In genomic region chr13:90164147-90164546, GRCm38 (mm10) we compare ENCODE assay signal across 22 mouse cellular contexts.
DNase-seq lines count a peak whose midpoint lies in the region; ATAC-seq and TF ChIP-seq lines count a peak whose summit lies in the region.
"Had no signal": no experiment of that assay in that cellular context is flagged by ENCODE, and none has a peak within 500 bp of the region (broad histone marks: within the 10 kb centered on the region; RNA-seq: fewer than 3 reads in every experiment).

No protein-coding gene starts in this region.

- DNase-seq in forebrain, embryonic 14.5 days (ENCODE audit: low spot score): peak; percentile 42
- DNase-seq in forebrain, embryonic 10.5 days (ENCODE audit: extremely low spot score, low spot score): no peak
- no peak for DNase-seq in frontal cortex, postnatal 25 days (ENCODE audit: low spot score in 2 of 2)
- peak; percentile 59 for DNase-seq in brain, embryonic 14.5 days (ENCODE audit: low read depth)
- DNase-seq in forebrain, postnatal 0 days: peak; percentile 46
- no peak for DNase-seq in cerebellum, adult 8-10 months
- no peak for DNase-seq in midbrain, embryonic 10.5 days (ENCODE audit: low spot score)
- DNase-seq: adrenal gland, adult 8-10 months; adrenal gland, postnatal 14 days; adrenal gland, postnatal 36 days; cerebellum, adult 11-12 months; cerebellum, adult 2 months; cerebellum, adult 9-11 months; cerebellum, postnatal 14 days; cerebellum, postnatal 36 days; embryo, embryonic 11 days; gastrocnemius, adult 2 months; gastrocnemius, postnatal 10 days had no signal

- no peak overlapping the region for H3K9ac ChIP-seq in forebrain, embryonic 14.5 days (ENCODE audit: low read length)
- no peak overlapping the region for H3K9ac ChIP-seq in forebrain, postnatal 0 days
- H3K9ac ChIP-seq: embryonic facial prominence, embryonic 13.5 days; embryonic facial prominence, embryonic 15.5 days had no signal

- peak; percentile 54; the same call in 1 of the 2 replicates for ATAC-seq in forebrain, embryonic 14.5 days
- peak; percentile 70 for ATAC-seq in frontal cortex, adult (ENCODE audit: low TSS enrichment)
- peak; percentile 55 for ATAC-seq in forebrain, postnatal 0 days

- no peaks in the 10 kb centered on the region for H3K9me3 ChIP-seq in forebrain, embryonic 14.5 days (replicated peaks; ENCODE audit: control insufficient read depth, low read length)
- no peaks in the 10 kb centered on the region for H3K9me3 ChIP-seq in forebrain, embryonic 10.5 days
- no peaks in the 10 kb centered on the region for H3K9me3 ChIP-seq in forebrain, postnatal 0 days (ENCODE audit: low read length)
- H3K9me3 ChIP-seq in midbrain, embryonic 10.5 days (replicated peaks): no peaks in the 10 kb centered on the region
- H3K9me3 ChIP-seq: embryonic facial prominence, embryonic 13.5 days; embryonic facial prominence, embryonic 15.5 days had no signal

- H3K4me1 ChIP-seq in forebrain, embryonic 14.5 days (ENCODE audit: control insufficient read depth, insufficient read depth, low read length): no peaks in the 10 kb centered on the region
- H3K4me1 ChIP-seq in forebrain, embryonic 10.5 days: peaks cover 13% of the 10 kb centered on the region
- no peaks in the 10 kb centered on the region for H3K4me1 ChIP-seq in forebrain, postnatal 0 days (ENCODE audit: insufficient read depth)
- peaks cover 17% of the 10 kb centered on the region for H3K4me1 ChIP-seq in midbrain, embryonic 10.5 days
- H3K4me1 ChIP-seq: embryonic facial prominence, embryonic 13.5 days; embryonic facial prominence, embryonic 15.5 days had no signal

- WGBS in forebrain, embryonic 14.5 days: 81% methylated on average over 2 of the region's 2 CpGs
- 94% methylated on average over 2 of the region's 2 CpGs for WGBS in forebrain, embryonic 10.5 days
- WGBS in forebrain, postnatal 0 days: 72% methylated on average over 2 of the region's 2 CpGs
- 88% methylated on average over 2 of the region's 2 CpGs for WGBS in midbrain, embryonic 10.5 days

- TF ChIP-seq CTCF in brain, embryonic 14.5 days (IDR thresholded peaks at IDR 0.05; ENCODE audit: borderline replicate concordance, extremely low read depth, insufficient read depth, insufficient read length): no peak
- TF ChIP-seq CTCF in forebrain, postnatal 0 days (IDR thresholded peaks at IDR 0.05; ENCODE audit: low read depth): no peak

- no peaks in the 10 kb centered on the region for H3K36me3 ChIP-seq in forebrain, embryonic 14.5 days (ENCODE audit: control insufficient read depth, insufficient read depth, low read length)
- H3K36me3 ChIP-seq in forebrain, embryonic 10.5 days (replicated peaks): no peaks in the 10 kb centered on the region
- no peaks in the 10 kb centered on the region for H3K36me3 ChIP-seq in forebrain, postnatal 0 days (ENCODE audit: insufficient read depth)
- H3K36me3 ChIP-seq in midbrain, embryonic 10.5 days: no peaks in the 10 kb centered on the region
- H3K36me3 ChIP-seq: embryonic facial prominence, embryonic 13.5 days; embryonic facial prominence, embryonic 15.5 days had no signal

- no peak overlapping the region for H3K4me2 ChIP-seq in forebrain, embryonic 14.5 days (ENCODE audit: low read length)
- H3K4me2 ChIP-seq in forebrain, postnatal 0 days (ENCODE audit: low read depth): no peak overlapping the region
- H3K4me2 ChIP-seq: embryonic facial prominence, embryonic 13.5 days; embryonic facial prominence, embryonic 15.5 days had no signal

- no peak for TF ChIP-seq POLR2A in brain, embryonic 14.5 days (IDR thresholded peaks at IDR 0.05; ENCODE audit: borderline replicate concordance, extremely low read depth, insufficient read depth, insufficient read length, poor library complexity, severe bottlenecking)

- no peaks in the 10 kb centered on the region for H3K27me3 ChIP-seq in forebrain, embryonic 14.5 days (replicated peaks; ENCODE audit: control insufficient read depth, insufficient read depth, low read length)
- H3K27me3 ChIP-seq in forebrain, embryonic 10.5 days (ENCODE audit: poor library complexity, severe bottlenecking): no peaks in the 10 kb centered on the region
- no peaks in the 10 kb centered on the region for H3K27me3 ChIP-seq in forebrain, postnatal 0 days (ENCODE audit: insufficient read depth, low read length)
- H3K27me3 ChIP-seq in midbrain, embryonic 10.5 days (ENCODE audit: low read depth, poor library complexity, severe bottlenecking): no peaks in the 10 kb centered on the region
- H3K27me3 ChIP-seq: embryonic facial prominence, embryonic 13.5 days; embryonic facial prominence, embryonic 15.5 days had no signal

- no peak overlapping the region for H3K4me3 ChIP-seq in forebrain, embryonic 14.5 days (ENCODE audit: low read depth, low read length)
- H3K4me3 ChIP-seq in forebrain, embryonic 10.5 days: no peak overlapping the region
- no peak overlapping the region for H3K4me3 ChIP-seq in forebrain, postnatal 0 days (ENCODE audit: low read depth, low read length)
- no peak overlapping the region for H3K4me3 ChIP-seq in midbrain, embryonic 10.5 days
- H3K4me3 ChIP-seq: embryonic facial prominence, embryonic 13.5 days; embryonic facial prominence, embryonic 15.5 days; erythroblast, embryonic 14.5 days; gastrocnemius, adult 2 months had no signal

- H3K27ac ChIP-seq in forebrain, embryonic 14.5 days (ENCODE audit: low read depth, low read length): no peak overlapping the region
- H3K27ac ChIP-seq in forebrain, embryonic 10.5 days: no peak overlapping the region
- no peak overlapping the region for H3K27ac ChIP-seq in forebrain, postnatal 0 days (ENCODE audit: low read depth, low read length)
- H3K27ac ChIP-seq in midbrain, embryonic 10.5 days (replicated peaks): no peak overlapping the region
- H3K27ac ChIP-seq: embryonic facial prominence, embryonic 13.5 days; embryonic facial prominence, embryonic 15.5 days; gastrocnemius, adult 2 months had no signal

Comparison
In these comparisons a context has a peak if more than half of its experiments do, and no peak if none do; other contexts are left out.
1. DNase-seq: peak in forebrain, embryonic 14.5 days (single experiment), brain, embryonic 14.5 days (single experiment) and forebrain, postnatal 0 days (single experiment); none in forebrain, embryonic 10.5 days (single experiment), frontal cortex, postnatal 25 days (0 of 2), cerebellum, adult 8-10 months (single experiment) and midbrain, embryonic 10.5 days (single experiment).
2. Peak in every context shown above with its lines, with median percentiles within 50 percentile points of each other: ATAC-seq.